Mouse (Mus musculus): ENCODE results near the gene Pcsk1n. TPM values are rescaled to one million over a fixed set of nuclear protein-coding genes. Genes with fewer than 3 reads are reported as not detected.

Gene Pcsk1n
- polyA plus RNA-seq, 1 experiment = not detected

- Histone ChIP-seq H3K27me3 (ENCODE audit: control insufficient read depth, insufficient read depth, insufficient read length) (no peaks in the 10 kb centered on the region), H3ac (ENCODE audit: control insufficient read depth, insufficient read length, low read depth) (no peak overlapping the region), H3K79me2 (ENCODE audit: control insufficient read depth, insufficient read depth) (no peaks in the 10 kb centered on the region), H3K4me3 (ENCODE audit: insufficient read depth, poor library complexity, severe bottlenecking) (no peak overlapping the region), H3K36me3 (ENCODE audit: control insufficient read depth, insufficient read depth) (peaks cover 3% of the 10 kb centered on the region), H3K79me3 (ENCODE audit: low read depth) (no peaks in the 10 kb centered on the region)
- TF ChIP-seq CEBPB (IDR thresholded peaks at IDR 0.05; ENCODE audit: low read depth) = no peak
- no peak for TF ChIP-seq CTCF (IDR thresholded peaks at IDR 0.05; ENCODE audit: control insufficient read depth, insufficient read depth, insufficient read length)
- no peak for TF ChIP-seq MYOG (IDR thresholded peaks at IDR 0.05; ENCODE audit: control insufficient read depth, extremely low read depth, insufficient read length)
Measured at GRCm38 (mm10) chrX:7936874-7937273, 17.3 kb downstream of the Pcsk1n start.

GRCm38 (mm10) chrX:7937667-7938066 is 18.0 kb downstream of the Pcsk1n start:
- no peaks in the 10 kb centered on the region for H3K27me3 ChIP-seq (ENCODE audit: control insufficient read depth, insufficient read depth, insufficient read length)
- peaks cover 3% of the 10 kb centered on the region for H3K36me3 ChIP-seq (ENCODE audit: control insufficient read depth, insufficient read depth)
- no peak overlapping the region for H3ac ChIP-seq (ENCODE audit: control insufficient read depth, insufficient read length, low read depth)
- no peaks in the 10 kb centered on the region for H3K79me2 ChIP-seq (ENCODE audit: control insufficient read depth, insufficient read depth)
- no peak overlapping the region for H3K4me3 ChIP-seq (ENCODE audit: insufficient read depth, poor library complexity, severe bottlenecking)
- TF ChIP-seq USF1 (IDR thresholded peaks at IDR 0.05; ENCODE audit: low read depth) (no peak), FOSL1 (IDR thresholded peaks at IDR 0.05; ENCODE audit: insufficient read depth, low read length, poor library complexity, severe bottlenecking) (peak; percentile 56)
- H3K79me3 ChIP-seq (ENCODE audit: low read depth) = no peaks in the 10 kb centered on the region

GRCm38 (mm10) chrX:7945618-7946017 is 26.0 kb downstream of the Pcsk1n start:
- Histone ChIP-seq H3K27me3 (ENCODE audit: control insufficient read depth, insufficient read depth, insufficient read length) (no peaks in the 10 kb centered on the region), H3K79me3 (ENCODE audit: low read depth) (no peaks in the 10 kb centered on the region), H3K36me3 (ENCODE audit: control insufficient read depth, insufficient read depth) (no peaks in the 10 kb centered on the region), H3ac (ENCODE audit: control insufficient read depth, insufficient read length, low read depth) (no peak overlapping the region), H3K79me2 (ENCODE audit: control insufficient read depth, insufficient read depth) (no peaks in the 10 kb centered on the region), H3K4me3 (ENCODE audit: insufficient read depth, poor library complexity, severe bottlenecking) (no peak overlapping the region)
- TF ChIP-seq MAX (IDR thresholded peaks at IDR 0.05) (no peak), CEBPB (IDR thresholded peaks at IDR 0.05; ENCODE audit: low read depth) (no peak), FOSL1 (IDR thresholded peaks at IDR 0.05; ENCODE audit: insufficient read depth, low read length, poor library complexity, severe bottlenecking) (no peak), MYOD1 (IDR thresholded peaks at IDR 0.05; ENCODE audit: control insufficient read depth, insufficient read length, low read depth) (no peak), CTCF (IDR thresholded peaks at IDR 0.05; ENCODE audit: control insufficient read depth, insufficient read depth, insufficient read length) (no peak), MYOG (IDR thresholded peaks at IDR 0.05; ENCODE audit: control insufficient read depth, extremely low read depth, insufficient read length) (no peak), USF1 (IDR thresholded peaks at IDR 0.05; ENCODE audit: low read depth) (no peak)

GRCm38 (mm10) chrX:7947108-7947899 is 27.7 kb downstream of the Pcsk1n start, which contains the start of gene Hdac6:
Gene Hdac6 (minus strand): TSS chrX:7947889.
- no peak for TF ChIP-seq CTCF (IDR thresholded peaks at IDR 0.05; ENCODE audit: control insufficient read depth, insufficient read depth, insufficient read length)
- TF ChIP-seq MAX (IDR thresholded peaks at IDR 0.05) = peak; percentile 8
- H3K79me2 ChIP-seq (ENCODE audit: control insufficient read depth, insufficient read depth) = no peaks in the 10 kb centered on the region
- no peaks in the 10 kb centered on the region for H3K36me3 ChIP-seq (ENCODE audit: control insufficient read depth, insufficient read depth)
- peak within 1 kb of the TSS; percentile 29 for H3K4me3 ChIP-seq (ENCODE audit: insufficient read depth, poor library complexity, severe bottlenecking)
- peak within 1 kb of the TSS; percentile 59 for H3ac ChIP-seq (ENCODE audit: control insufficient read depth, insufficient read length, low read depth)
- H3K79me3 ChIP-seq (ENCODE audit: low read depth) = no peaks in the 10 kb centered on the region
- H3K27me3 ChIP-seq (ENCODE audit: control insufficient read depth, insufficient read depth, insufficient read length) = no peaks in the 10 kb centered on the region

GRCm38 (mm10) chrX:7947900-7948492 is 28.4 kb downstream of the Pcsk1n start:
- Histone ChIP-seq H3K79me3 (ENCODE audit: low read depth) (no peaks in the 10 kb centered on the region), H3K79me2 (ENCODE audit: control insufficient read depth, insufficient read depth) (no peaks in the 10 kb centered on the region), H3K4me3 (ENCODE audit: insufficient read depth, poor library complexity, severe bottlenecking) (no peak overlapping the region), H3K36me3 (ENCODE audit: control insufficient read depth, insufficient read depth) (no peaks in the 10 kb centered on the region), H3K27me3 (ENCODE audit: control insufficient read depth, insufficient read depth, insufficient read length) (no peaks in the 10 kb centered on the region), H3ac (ENCODE audit: control insufficient read depth, insufficient read length, low read depth) (no peak overlapping the region)
- no peak for TF ChIP-seq FOSL1 (IDR thresholded peaks at IDR 0.05; ENCODE audit: insufficient read depth, low read length, poor library complexity, severe bottlenecking)
- no peak for TF ChIP-seq MAX (IDR thresholded peaks at IDR 0.05)
- no peak for TF ChIP-seq CEBPB (IDR thresholded peaks at IDR 0.05; ENCODE audit: low read depth)
- no peak for TF ChIP-seq USF1 (IDR thresholded peaks at IDR 0.05; ENCODE audit: low read depth)
- no peak for TF ChIP-seq MYOD1 (IDR thresholded peaks at IDR 0.05; ENCODE audit: control insufficient read depth, insufficient read length, low read depth)
- TF ChIP-seq CTCF (IDR thresholded peaks at IDR 0.05; ENCODE audit: control insufficient read depth, insufficient read depth, insufficient read length) = no peak
- no peak for TF ChIP-seq MYOG (IDR thresholded peaks at IDR 0.05; ENCODE audit: control insufficient read depth, extremely low read depth, insufficient read length)

- Histone ChIP-seq H3K79me2 (ENCODE audit: control insufficient read depth, insufficient read depth) (no peaks in the 10 kb centered on the region), H3K36me3 (ENCODE audit: control insufficient read depth, insufficient read depth) (no peaks in the 10 kb centered on the region), H3ac (ENCODE audit: control insufficient read depth, insufficient read length, low read depth) (no peak overlapping the region), H3K79me3 (ENCODE audit: low read depth) (no peaks in the 10 kb centered on the region), H3K4me3 (ENCODE audit: insufficient read depth, poor library complexity, severe bottlenecking) (no peak overlapping the region), H3K27me3 (ENCODE audit: control insufficient read depth, insufficient read depth, insufficient read length) (no peaks in the 10 kb centered on the region)
- TF ChIP-seq MAX (IDR thresholded peaks at IDR 0.05) (no peak), CTCF (IDR thresholded peaks at IDR 0.05; ENCODE audit: control insufficient read depth, insufficient read depth, insufficient read length) (no peak), MYOD1 (IDR thresholded peaks at IDR 0.05; ENCODE audit: control insufficient read depth, insufficient read length, low read depth) (no peak), FOSL1 (IDR thresholded peaks at IDR 0.05; ENCODE audit: insufficient read depth, low read length, poor library complexity, severe bottlenecking) (no peak)
Measured at GRCm38 (mm10) chrX:7950091-7950490, 30.5 kb downstream of the Pcsk1n start.

All from C2C12 (cell line).